Mouse (Mus musculus) limb, embryonic 11.5 days (tissue): ENCODE measurements around the gene Mfsd11. TPM values are rescaled to one million over a fixed set of nuclear protein-coding genes. Genes with fewer than 3 reads are reported as not detected.
A peak's percentile ranks its signal among the peaks of the same experiment; 100 is the strongest.
"Not testable (repeated sequence)": the region's sequence is repeated elsewhere in the genome, so short reads cannot be mapped to it uniquely, and the experiment has no call there.

Source experiments
- ATAC-seq: fragments of 200-750 bp; cut with Nextera tagmentation; 2 replicates; pipeline ENCODE4 v1.8.0; 2017; ENCODE audit warnings: low read depth; ENCODE audit not compliant: insufficient number of reproducible peaks, low FRiP score, low TSS enrichment
- DNase-seq: peaks from one replicate; pipeline ENCODE4 v3.0.0-alpha.2; 2015; ENCODE audit warnings: low spot score
- H3K27ac ChIP-seq: fragments of 300-500 bp; sonication (generic); replicated peaks from 2 replicates; pipeline ENCODE4 v1.5.1; 2014; ENCODE audit warnings: low read depth, mild to moderate bottlenecking, low read length
- H3K27me3 ChIP-seq: fragments of 300-500 bp; sonication (generic); 2 replicates; pipeline ENCODE4 v1.6.1; 2014; ENCODE audit warnings: mild to moderate bottlenecking, low read length, mixed read lengths; ENCODE audit not compliant: control insufficient read depth, insufficient read depth
- H3K36me3 ChIP-seq: fragments of 300-500 bp; sonication (generic); 2 replicates; pipeline ENCODE4 v1.6.1; 2014; ENCODE audit warnings: mild to moderate bottlenecking, low read length, moderate library complexity, mixed read lengths; ENCODE audit not compliant: control insufficient read depth, insufficient read depth
- H3K4me1 ChIP-seq: fragments of 300-500 bp; sonication (generic); 2 replicates; pipeline ENCODE4 v1.6.1; 2014; ENCODE audit warnings: low read length, mixed read lengths; ENCODE audit not compliant: control insufficient read depth, insufficient read depth
- H3K4me2 ChIP-seq: fragments of 300-500 bp; sonication (generic); 2 replicates; pipeline ENCODE4 v1.6.1; 2014; ENCODE audit warnings: low read depth, mild to moderate bottlenecking, moderate library complexity; ENCODE audit not compliant: severe bottlenecking
- H3K4me3 ChIP-seq: fragments of 300-500 bp; sonication (generic); 2 replicates; pipeline ENCODE4 v1.5.1; 2014; ENCODE audit warnings: low read depth, low read length
- H3K9ac ChIP-seq: fragments of 300-500 bp; sonication (generic); 2 replicates; pipeline ENCODE4 v1.6.1; 2014; ENCODE audit warnings: mild to moderate bottlenecking, low read length
- H3K9me3 ChIP-seq: fragments of 300-500 bp; sonication (generic); 2 replicates; pipeline ENCODE4 v1.6.1; 2016; ENCODE audit warnings: low read length; ENCODE audit not compliant: control insufficient read depth
- WGBS: fragments of 180-500 bp; shearing (Covaris S2); extraction: QIAGEN DNeasy Blood & Tissue Kit; methylation state at CpG from one replicate; pipeline ENCODE4 v1.1.7; 2014; 5-methylcytosine and 5-hydroxymethylcytosine counted together
- polyA plus RNA-seq: library from polyadenylated mRNA; unstranded; fragments of >200 nt; fragmentation: Nextera tagmentation; extraction: Ambion mirVana; gene quantifications from 2 replicates; pipeline ENCODE4 v1.2.1, GENCODE M21; 2014

The Mfsd11 gene
- polyA plus RNA-seq, 1 experiment from 2014 or later = 28.0 TPM

- not testable (repeated sequence) for H3K4me2 ChIP-seq, DNase-seq, H3K9ac ChIP-seq, H3K9me3 ChIP-seq, ATAC-seq, H3K36me3 ChIP-seq, H3K27me3 ChIP-seq, H3K4me3 ChIP-seq, H3K27ac ChIP-seq, H3K4me1 ChIP-seq
- WGBS = 75% methylated on average over 2 of the region's 2 CpGs
Measured at GRCm38 (mm10) chr11:116848877-116849178, 3.4 kb upstream of the Mfsd11 start.

GRCm38 (mm10) chr11:116849587-116849986 is 2.7 kb upstream of the Mfsd11 start:
- Histone ChIP-seq H3K4me3 (no peak overlapping the region), H3K4me2 (no peak overlapping the region), H3K9me3 (no peaks in the 10 kb centered on the region), H3K27ac (no peak overlapping the region), H3K36me3 (peaks cover 9% of the 10 kb centered on the region), H3K27me3 (no peaks in the 10 kb centered on the region), H3K4me1 (peaks cover 6% of the 10 kb centered on the region; the same call in 1 of the 2 replicates), H3K9ac (no peak overlapping the region)
- no peak for ATAC-seq
- DNase-seq = no peak

GRCm38 (mm10) chr11:116850085-116850484 is 2.2 kb upstream of the Mfsd11 start:
- WGBS = 64% methylated on average over 4 of the region's 4 CpGs
- H3K9ac ChIP-seq = no peak overlapping the region
- H3K36me3 ChIP-seq = peaks cover 9% of the 10 kb centered on the region
- DNase-seq (no peak), ATAC-seq (no peak)
- H3K27me3 ChIP-seq = no peaks in the 10 kb centered on the region
- H3K4me2 ChIP-seq = peak overlapping the region; percentile 81
- peaks cover 8% of the 10 kb centered on the region; the same call in 1 of the 2 replicates for H3K4me1 ChIP-seq
- no peak overlapping the region for H3K4me3 ChIP-seq
- no peaks in the 10 kb centered on the region for H3K9me3 ChIP-seq
- H3K27ac ChIP-seq = no peak overlapping the region

GRCm38 (mm10) chr11:116850833-116851477 is 1.3 kb upstream of the Mfsd11 start:
- Histone ChIP-seq H3K9ac (peak overlapping the region; percentile 98), H3K4me2 (peak overlapping the region; percentile 81), H3K4me3 (peak overlapping the region; percentile 99), H3K4me1 (peaks cover 10% of the 10 kb centered on the region; the same call in 1 of the 2 replicates), H3K27me3 (no peaks in the 10 kb centered on the region), H3K9me3 (no peaks in the 10 kb centered on the region), H3K27ac (no peak overlapping the region; the same call in 1 of the 2 replicates), H3K36me3 (peaks cover 9% of the 10 kb centered on the region)
- 45% methylated on average over 6 of the region's 6 CpGs for WGBS
- no peak for ATAC-seq
- DNase-seq = no peak

GRCm38 (mm10) chr11:116851576-116852290 is 507 bp upstream of the Mfsd11 start:
- Histone ChIP-seq H3K9me3 (no peaks in the 10 kb centered on the region), H3K27ac (peak overlapping the region; percentile 96), H3K4me3 (peak overlapping the region; percentile 99), H3K27me3 (no peaks in the 10 kb centered on the region), H3K4me2 (peak overlapping the region; percentile 81), H3K36me3 (peaks cover 9% of the 10 kb centered on the region), H3K9ac (peak overlapping the region; percentile 98), H3K4me1 (peaks cover 10% of the 10 kb centered on the region)
- DNase-seq = no peak
- no peak for ATAC-seq
- under 1% methylated on average over 29 of the region's 29 CpGs for WGBS

GRCm38 (mm10) chr11:116852891-116853511 is 761 bp downstream of the Mfsd11 start, which contains the start of gene Srsf2:
TSS of gene Srsf2 (minus strand) at chr11:116853094.
- ATAC-seq = peak; percentile 91
- no peaks in the 10 kb centered on the region for H3K27me3 ChIP-seq
- DNase-seq = peak; percentile 97
- peaks cover 13% of the 10 kb centered on the region for H3K4me1 ChIP-seq
- H3K36me3 ChIP-seq = peaks cover 9% of the 10 kb centered on the region
- H3K4me2 ChIP-seq = peak within 1 kb of the TSS; percentile 81
- under 1% methylated on average over 65 of the region's 74 CpGs for WGBS
- H3K9ac ChIP-seq = peak within 1 kb of the TSS; percentile 98
- H3K4me3 ChIP-seq = peak within 1 kb of the TSS; percentile 99
- H3K9me3 ChIP-seq = no peaks in the 10 kb centered on the region
- H3K27ac ChIP-seq = peak within 1 kb of the TSS; percentile 96

GRCm38 (mm10) chr11:116853512-116853928 is 1.3 kb downstream of the Mfsd11 start:
- DNase-seq (peak; percentile 98), ATAC-seq (peak; percentile 86)
- Histone ChIP-seq H3K4me2 (peak overlapping the region; percentile 81), H3K4me3 (peak overlapping the region; percentile 99), H3K36me3 (peaks cover 9% of the 10 kb centered on the region), H3K4me1 (peaks cover 13% of the 10 kb centered on the region), H3K9me3 (no peaks in the 10 kb centered on the region), H3K9ac (peak overlapping the region; percentile 98), H3K27me3 (no peaks in the 10 kb centered on the region), H3K27ac (peak overlapping the region; percentile 96)
- under 1% methylated on average over 36 of the region's 36 CpGs for WGBS

GRCm38 (mm10) chr11:116854279-116854678 is 2.0 kb downstream of the Mfsd11 start:
- Histone ChIP-seq H3K4me2 (peak overlapping the region; percentile 81), H3K9me3 (no peaks in the 10 kb centered on the region), H3K27ac (no peak overlapping the region), H3K27me3 (no peaks in the 10 kb centered on the region), H3K36me3 (peaks cover 8% of the 10 kb centered on the region), H3K4me3 (peak overlapping the region; percentile 99), H3K4me1 (peaks cover 13% of the 10 kb centered on the region), H3K9ac (peak overlapping the region; percentile 98)
- DNase-seq (no peak), ATAC-seq (no peak)
- 44% methylated on average over 10 of the region's 10 CpGs for WGBS
